Mouse (Mus musculus) olfactory bulb, adult 2 months (tissue): ENCODE results near the gene Dop1a.

Experiments used
- CTCF ChIP-seq: fragments of 200-500 bp; IDR thresholded peaks from 2 replicates; pipeline ENCODE4 v1.5.1; 2012; ENCODE audit warnings: low read depth, mild to moderate bottlenecking, low read length, moderate library complexity; ENCODE audit not compliant: insufficient read depth
- POLR2A ChIP-seq: fragments of 200-500 bp; IDR thresholded peaks from 2 replicates; pipeline ENCODE4 v1.6.1; 2012; ENCODE audit warnings: mild to moderate bottlenecking, low read depth, low read length, moderate library complexity; ENCODE audit not compliant: insufficient read depth

DNA sequence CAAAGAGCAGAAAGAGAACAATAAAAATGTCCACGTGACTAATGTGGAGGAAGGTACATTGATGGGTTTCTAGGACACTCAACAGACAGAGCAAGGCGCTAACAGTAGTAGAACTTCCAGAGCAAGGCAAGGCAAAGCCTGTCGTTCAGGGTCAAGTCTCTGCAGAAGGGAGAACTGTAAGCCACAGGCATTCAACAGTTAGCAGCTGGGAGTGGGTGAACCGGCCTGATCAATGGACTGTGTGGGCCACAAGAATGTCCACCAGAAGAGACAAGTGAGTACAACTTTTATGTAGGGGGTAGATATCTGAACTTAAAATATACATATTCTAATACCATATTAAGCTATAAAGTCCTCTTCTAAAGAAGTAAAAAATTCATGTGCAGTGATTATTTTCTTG, 43.6 kb upstream of the Dop1a start:
- TF ChIP-seq CTCF (no peak), POLR2A (no peak)
